Mouse (Mus musculus) erythroblast, embryonic 14.5 days (primary cell): ENCODE measurements around the gene Glb1l. TPM values are rescaled to one million over a fixed set of nuclear protein-coding genes. Genes with fewer than 3 reads are reported as not detected.

Source experiments
- H3K27me3 ChIP-seq: 2 replicates; pipeline ENCODE4 v1.6.1; 2012; ENCODE audit warnings: inconsistent platforms; ENCODE audit not compliant: control insufficient read depth
- H3K36me3 ChIP-seq: 2 replicates; pipeline ENCODE4 v1.6.1; 2012; ENCODE audit warnings: mild to moderate bottlenecking, inconsistent platforms; ENCODE audit not compliant: control insufficient read depth
- H3K4me1 ChIP-seq: 2 replicates; pipeline ENCODE4 v1.6.1; 2012; ENCODE audit warnings: inconsistent platforms; ENCODE audit not compliant: control insufficient read depth
- H3K4me3 ChIP-seq: replicated peaks from 2 replicates; pipeline ENCODE3; 2012; ENCODE audit warnings: moderate library complexity, mild to moderate bottlenecking, inconsistent platforms
- H3K9me3 ChIP-seq: 2 replicates; pipeline ENCODE4 v1.6.1; 2012; ENCODE audit warnings: low read length, inconsistent platforms, mixed read lengths; ENCODE audit not compliant: control insufficient read depth
- GATA1 ChIP-seq: IDR thresholded peaks from 2 replicates; pipeline ENCODE4 v1.6.1; 2012; ENCODE audit warnings: low read length, inconsistent platforms, mixed read lengths
- TAL1 ChIP-seq: IDR thresholded peaks from 3 replicates; pipeline ENCODE4 v1.6.1; 2012; ENCODE audit warnings: low read length, inconsistent platforms, mixed read lengths
- polyA plus RNA-seq: library from polyadenylated mRNA; stranded (reverse); fragments of >175 nt; gene quantifications from 2 replicates; pipeline ENCODE4 v1.2.3, GENCODE M21; 2012

The Glb1l gene
- polyA plus RNA-seq, 1 experiment: 0.02 TPM

- H3K4me3 ChIP-seq: no peak overlapping the region
- H3K4me1 ChIP-seq: peaks cover 55% of the 10 kb centered on the region
- no peaks in the 10 kb centered on the region; the same call in 1 of the 2 replicates for H3K9me3 ChIP-seq
- H3K36me3 ChIP-seq: peaks cover 15% of the 10 kb centered on the region
- TF ChIP-seq TAL1 (no peak), GATA1 (no peak)
- H3K27me3 ChIP-seq: peaks cover 30% of the 10 kb centered on the region
These were observed 10.9 kb upstream of the Glb1l start for GRCm38 (mm10) chr1:75221538-75221937.

- Histone ChIP-seq H3K4me1 (peaks cover 60% of the 10 kb centered on the region), H3K9me3 (no peaks in the 10 kb centered on the region; the same call in 1 of the 2 replicates), H3K4me3 (peak within 1 kb of the TSS; percentile 85), H3K27me3 (peaks cover 30% of the 10 kb centered on the region), H3K36me3 (peaks cover 36% of the 10 kb centered on the region)
- no peak for TF ChIP-seq TAL1
- TF ChIP-seq GATA1: no peak
These were observed 8.9 kb upstream of the Glb1l start, which contains the start of gene Tuba4a for GRCm38 (mm10) chr1:75219531-75219930. TSS of gene Tuba4a (minus strand) at chr1:75219865.

- Histone ChIP-seq H3K9me3 (no peaks in the 10 kb centered on the region; the same call in 1 of the 2 replicates), H3K36me3 (peaks cover 40% of the 10 kb centered on the region), H3K4me1 (peaks cover 64% of the 10 kb centered on the region), H3K4me3 (peak overlapping the region; percentile 85), H3K27me3 (peaks cover 30% of the 10 kb centered on the region)
- TF ChIP-seq GATA1 (no peak), TAL1 (no peak)
These were observed 8.5 kb upstream of the Glb1l start for GRCm38 (mm10) chr1:75219078-75219477.

GRCm38 (mm10) chr1:75218227-75219001 is 7.8 kb upstream of the Glb1l start:
- peaks cover 67% of the 10 kb centered on the region for H3K4me1 ChIP-seq

GRCm38 (mm10) chr1:75217893-75218226 is 7.2 kb upstream of the Glb1l start:
- peak overlapping the region; percentile 85 for H3K4me3 ChIP-seq
- H3K27me3 ChIP-seq: peaks cover 27% of the 10 kb centered on the region
- H3K36me3 ChIP-seq: peaks cover 52% of the 10 kb centered on the region

More at GRCm38 (mm10) chr1:75218227-75219001, 7.8 kb upstream of the Glb1l start:
- peaks cover 27% of the 10 kb centered on the region for H3K27me3 ChIP-seq
- H3K36me3 ChIP-seq: peaks cover 47% of the 10 kb centered on the region
- H3K9me3 ChIP-seq: no peaks in the 10 kb centered on the region; the same call in 1 of the 2 replicates
- H3K4me3 ChIP-seq: peak overlapping the region; percentile 85
- TF ChIP-seq GATA1: no peak
- TF ChIP-seq TAL1: no peak

GRCm38 (mm10) chr1:75216797-75217585 is 6.4 kb upstream of the Glb1l start:
- TF ChIP-seq GATA1 (no peak), TAL1 (no peak)
- peaks cover 61% of the 10 kb centered on the region for H3K36me3 ChIP-seq
- peaks cover 80% of the 10 kb centered on the region for H3K4me1 ChIP-seq
- H3K27me3 ChIP-seq: peaks cover 27% of the 10 kb centered on the region
- peak overlapping the region; percentile 85 for H3K4me3 ChIP-seq
- H3K9me3 ChIP-seq: no peaks in the 10 kb centered on the region; the same call in 1 of the 2 replicates

More at GRCm38 (mm10) chr1:75217893-75218226, 7.2 kb upstream of the Glb1l start:
- Histone ChIP-seq H3K4me1 (peaks cover 71% of the 10 kb centered on the region), H3K9me3 (no peaks in the 10 kb centered on the region; the same call in 1 of the 2 replicates)
- TF ChIP-seq TAL1 (no peak), GATA1 (no peak)

GRCm38 (mm10) chr1:75215785-75216184 is 5.2 kb upstream of the Glb1l start:
- Histone ChIP-seq H3K36me3 (peaks cover 67% of the 10 kb centered on the region), H3K27me3 (peaks cover 16% of the 10 kb centered on the region), H3K9me3 (no peaks in the 10 kb centered on the region; the same call in 1 of the 2 replicates), H3K4me1 (peaks cover 92% of the 10 kb centered on the region), H3K4me3 (peak overlapping the region; percentile 85)
- TF ChIP-seq GATA1 (no peak), TAL1 (no peak)

- Histone ChIP-seq H3K27me3 (peaks cover 7% of the 10 kb centered on the region), H3K36me3 (peaks cover 67% of the 10 kb centered on the region), H3K9me3 (no peaks in the 10 kb centered on the region; the same call in 1 of the 2 replicates), H3K4me1 (peaks cover 97% of the 10 kb centered on the region), H3K4me3 (no peak overlapping the region)
- TF ChIP-seq TAL1: no peak
- TF ChIP-seq GATA1: no peak
These were observed 4.3 kb upstream of the Glb1l start for GRCm38 (mm10) chr1:75214886-75215285.

GRCm38 (mm10) chr1:75214442-75214841 is 3.8 kb upstream of the Glb1l start:
- peaks cover 97% of the 10 kb centered on the region for H3K4me1 ChIP-seq
- no peaks in the 10 kb centered on the region for H3K9me3 ChIP-seq
- H3K36me3 ChIP-seq: peaks cover 67% of the 10 kb centered on the region
- no peak overlapping the region for H3K4me3 ChIP-seq
- peaks cover 3% of the 10 kb centered on the region for H3K27me3 ChIP-seq
- TF ChIP-seq TAL1: no peak
- no peak for TF ChIP-seq GATA1
